Mouse (Mus musculus) left cerebral cortex, adult 18-20 months (tissue): ENCODE data around the gene Itgb3bp. TPM values are rescaled to one million over a fixed set of nuclear protein-coding genes. Genes with fewer than 3 reads are reported as not detected.

Experiments used
- DNase-seq, 2 experiments: peaks; one replicate each; pipeline ENCODE4 v3.0.0; 2021 to 2022; ENCODE audit warnings: low spot score in 2 of 2, mixed read lengths in 1 of 2
- total RNA-seq, 2 experiments: library from RNA; stranded (reverse); gene quantifications; 2 replicates each; pipeline ENCODE4 v1.2.3; 2021

The Itgb3bp gene
- total RNA-seq, 2 experiments from 2014 or later, result 3.3 to 5.6 TPM

DNA sequence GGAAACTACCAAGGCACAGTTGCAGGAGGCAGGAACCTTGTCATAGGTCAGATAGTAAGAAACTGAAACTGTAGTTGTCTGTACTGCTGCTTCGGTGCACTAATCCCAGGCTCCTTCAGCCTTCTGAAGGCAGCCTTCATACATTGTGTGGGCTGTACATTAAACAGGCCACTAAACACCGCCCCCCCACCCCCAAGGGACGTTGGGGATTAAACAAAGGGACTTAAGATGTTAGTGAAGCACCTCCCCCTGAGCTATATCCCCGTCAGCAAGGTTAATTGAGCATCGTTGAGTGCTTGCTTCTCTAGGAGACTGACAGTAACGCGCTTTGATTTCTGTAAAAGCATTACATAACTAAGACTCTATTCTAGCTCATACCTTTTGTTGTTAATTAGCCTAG, 189.8 kb downstream of the Itgb3bp start:
- no peak for DNase-seq

DNA sequence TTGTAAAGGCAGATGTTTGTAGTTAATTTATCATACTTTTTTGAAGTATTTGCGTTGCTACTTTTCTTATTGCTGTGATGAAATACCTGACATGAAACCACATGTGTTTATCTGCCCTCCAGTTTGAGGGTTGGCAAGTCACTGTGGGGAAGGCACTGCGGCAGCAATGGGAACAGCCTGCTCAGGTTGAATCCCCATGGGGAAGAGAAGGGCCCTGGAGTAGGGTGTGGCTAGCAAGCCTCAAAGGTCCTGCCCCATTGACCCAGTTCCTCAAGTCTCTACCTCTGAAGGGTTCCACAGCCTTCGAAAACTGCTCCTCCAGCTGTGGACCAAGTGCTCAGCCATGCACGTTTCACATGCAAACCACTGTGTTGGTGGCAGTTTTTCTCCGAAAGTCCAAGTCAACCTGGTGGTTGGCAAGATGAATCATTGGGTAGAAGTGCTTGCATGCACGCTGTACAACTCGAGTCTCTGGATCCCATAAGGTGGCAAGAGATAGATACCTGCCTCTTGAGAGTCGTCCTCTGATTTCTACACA, 203.6 kb downstream of the Itgb3bp start:
- DNase-seq, result no peak

DNA sequence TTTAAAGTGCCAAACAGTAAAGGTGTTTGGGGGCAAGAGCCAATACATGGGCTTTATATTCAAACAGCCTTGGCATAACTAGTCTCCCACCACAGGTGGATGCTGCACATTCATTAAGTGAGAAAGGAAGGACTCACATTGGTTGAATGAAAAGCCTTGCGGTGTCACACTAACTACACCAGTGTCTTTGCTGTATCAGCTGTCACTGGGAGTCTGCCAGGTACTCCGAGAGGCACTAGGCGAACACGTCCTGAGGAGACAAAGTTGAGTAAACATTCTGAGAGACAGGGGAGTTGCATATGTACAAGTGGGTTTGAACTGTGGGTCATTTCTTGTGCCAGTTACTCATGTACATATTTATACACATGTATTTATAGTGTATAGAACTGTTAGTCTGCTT, 205.3 kb downstream of the Itgb3bp start:
- no peak for DNase-seq

DNA sequence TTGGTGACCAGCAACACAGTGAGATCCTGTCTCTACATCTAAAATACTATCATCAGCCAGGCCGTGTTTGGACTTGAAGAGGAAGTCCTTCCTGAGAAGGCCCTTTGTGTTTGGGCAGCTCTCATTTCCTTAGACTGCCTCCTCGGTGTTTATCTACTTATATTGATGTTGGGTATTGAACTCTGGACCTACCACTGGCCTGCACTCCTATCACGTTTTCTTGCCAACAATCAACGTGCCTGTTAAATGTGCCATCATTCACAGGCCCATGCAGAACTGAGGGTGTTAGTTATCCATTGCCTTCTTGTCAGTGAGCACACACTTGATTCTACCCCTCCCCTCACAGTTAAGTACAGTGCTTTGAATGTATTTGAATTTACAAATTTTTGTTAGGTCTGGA, 211.7 kb downstream of the Itgb3bp start:
- no peak for DNase-seq

DNA sequence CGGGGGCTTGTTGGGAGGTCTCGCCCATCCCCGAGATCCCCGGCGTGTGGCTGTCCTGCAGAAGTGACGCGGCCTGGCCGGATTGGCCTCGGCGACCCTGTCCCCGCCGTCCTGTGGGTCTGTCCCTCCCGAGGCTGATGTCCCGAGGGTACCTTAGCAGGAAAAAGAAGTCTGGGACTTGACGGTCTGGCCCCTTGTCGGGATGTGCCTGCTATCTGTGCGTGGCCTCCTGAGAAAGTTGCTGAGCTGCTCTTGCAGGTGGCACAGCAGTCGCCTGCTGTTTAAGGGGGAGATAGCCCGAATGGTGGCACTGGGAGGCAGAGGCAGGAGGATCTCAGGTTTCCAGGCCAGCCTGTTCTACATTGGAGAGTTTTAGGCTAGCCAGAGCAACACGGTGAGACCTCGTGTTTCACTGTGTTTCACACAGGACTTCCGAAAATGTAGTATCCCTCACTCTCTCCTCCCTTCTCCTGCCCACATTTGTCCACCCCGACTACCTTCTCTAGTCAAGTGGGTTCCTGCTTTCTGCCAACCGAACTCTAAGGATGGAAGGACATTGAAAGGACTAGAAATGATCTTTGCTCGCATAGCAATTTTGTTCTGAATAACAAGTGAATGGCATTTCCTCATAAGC, 213.7 kb downstream of the Itgb3bp start:
- DNase-seq, result no peak

Other genes starting within 250 kb of the Itgb3bp start
- gene Alg6, start 214.1 kb downstream of the Itgb3bp start, total RNA-seq, result 10 to 100 TPM in 1 of 2 experiments, 1 to 10 TPM in 1; 9.0 to 13.9 TPM
- gene Efcab7, start 100.6 kb downstream of the Itgb3bp start, total RNA-seq, result 1 to 10 TPM; 3.3 to 5.4 TPM
- gene Pgm1, start 399 bp downstream of the Itgb3bp start, total RNA-seq, result 10 to 100 TPM; 54.8 to 55.3 TPM
- gene Ror1, start 166.0 kb upstream of the Itgb3bp start, total RNA-seq, result under 1 TPM; 0.56 to 0.95 TPM